Mouse (Mus musculus) bone marrow, adult 2 months (tissue): ENCODE measurements at regions not wholly inside any gene's neighbourhood (a gene's known extent, or its start where the extent isn't known, plus 50 kb on each side); places are given as distances from the start of the nearest gene placed in this dataset.

ENCODE experiments used
- CTCF ChIP-seq: fragments of 200-500 bp; IDR thresholded peaks from 2 replicates; pipeline ENCODE4 v1.5.1; 2011; ENCODE audit warnings: low read length, control low read depth; ENCODE audit not compliant: control insufficient read depth, insufficient read depth
- POLR2A ChIP-seq: fragments of 200-500 bp; IDR thresholded peaks from 2 replicates; pipeline ENCODE4 v1.6.1; 2011; ENCODE audit warnings: low read depth, mild to moderate bottlenecking, control low read depth, low read length, borderline replicate concordance; ENCODE audit not compliant: control insufficient read depth

DNA sequence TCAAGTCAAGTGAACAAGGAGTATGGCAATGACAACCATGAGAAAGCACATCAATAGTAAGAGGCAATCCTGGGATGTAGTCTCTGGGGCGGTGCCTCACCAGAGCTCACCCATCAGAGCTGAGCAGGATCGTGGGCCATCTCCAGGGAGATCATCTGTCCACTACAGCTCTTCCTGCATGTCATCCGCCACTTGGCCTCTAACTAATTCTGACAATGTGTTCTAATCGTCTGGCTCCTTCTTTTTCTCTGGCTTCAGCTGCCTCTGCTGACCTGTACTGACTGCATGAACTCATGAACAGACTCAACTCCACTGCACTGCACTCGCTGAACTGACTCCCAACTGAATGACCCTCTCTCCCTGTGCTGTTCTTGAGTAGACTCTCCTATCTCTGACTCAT lies 277.9 kb upstream of the Far2 start:
- TF ChIP-seq CTCF, result no peak
- TF ChIP-seq POLR2A, result no peak
